Mouse (Mus musculus) hindbrain, postnatal 0 days (tissue): ENCODE data around the gene Galnt9. TPM values are rescaled to one million over a fixed set of nuclear protein-coding genes. Genes with fewer than 3 reads are reported as not detected.

ENCODE experiments used
- ATAC-seq: fragments of 200-750 bp; cut with Nextera tagmentation; 2 replicates; pipeline ENCODE4 v1.8.0; 2017; ENCODE audit warnings: mild to moderate bottlenecking, moderate TSS enrichment, moderate library complexity
- DNase-seq: peaks from one replicate; pipeline ENCODE4 v3.0.0-alpha.2; 2015; ENCODE audit warnings: low spot score
- H3K27ac ChIP-seq: fragments of 300-500 bp; sonication (generic); 2 replicates; pipeline ENCODE4 v1.5.1; 2014; ENCODE audit warnings: mild to moderate bottlenecking
- H3K27me3 ChIP-seq: fragments of 300-500 bp; sonication (generic); 2 replicates; pipeline ENCODE4 v1.6.1; 2014; ENCODE audit warnings: low read length, mixed read lengths; ENCODE audit not compliant: insufficient read depth
- H3K36me3 ChIP-seq: fragments of 300-500 bp; sonication (generic); 2 replicates; pipeline ENCODE4 v1.6.1; 2014; ENCODE audit warnings: low read length, mixed read lengths; ENCODE audit not compliant: insufficient read depth
- H3K4me1 ChIP-seq: fragments of 300-500 bp; sonication (generic); 2 replicates; pipeline ENCODE4 v1.6.1; 2014; ENCODE audit warnings: antibody characterized with exemption, low read length, mixed read lengths; ENCODE audit not compliant: insufficient read depth
- H3K4me2 ChIP-seq: fragments of 300-500 bp; sonication (generic); 2 replicates; pipeline ENCODE4 v1.6.1; 2014; ENCODE audit warnings: low read depth, mild to moderate bottlenecking, low read length, moderate library complexity, mixed read lengths
- H3K4me3 ChIP-seq: fragments of 300-500 bp; sonication (generic); 2 replicates; pipeline ENCODE4 v1.5.1; 2014; ENCODE audit warnings: low read length
- H3K9ac ChIP-seq: fragments of 300-500 bp; sonication (generic); replicated peaks from 2 replicates; pipeline ENCODE4 v1.6.1; 2014; ENCODE audit warnings: mild to moderate bottlenecking, low read length, moderate library complexity, mixed read lengths
- H3K9me3 ChIP-seq: fragments of 300-500 bp; sonication (generic); 2 replicates; pipeline ENCODE4 v1.6.1; 2016; ENCODE audit warnings: low read length, mixed read lengths
- CTCF ChIP-seq: IDR thresholded peaks from 2 replicates; pipeline ENCODE4 v1.5.1; 2016; ENCODE audit warnings: antibody characterized with exemption, control low read depth, low read depth
- WGBS: fragments of 180-500 bp; shearing (Covaris S2); extraction: QIAGEN DNeasy Blood & Tissue Kit; methylation state at CpG from one replicate; pipeline ENCODE4 v1.1.7; 2014; 5-methylcytosine and 5-hydroxymethylcytosine counted together
- polyA plus RNA-seq: library from polyadenylated mRNA; unstranded; fragments of >200 nt; fragmentation: Nextera tagmentation; extraction: Ambion mirVana; gene quantifications from 2 replicates; pipeline ENCODE4 v1.2.1, GENCODE M21; 2015
- total RNA-seq: library from RNA; depleted of rRNA; stranded (reverse); fragments of >200 nt; gene quantifications from 2 replicates; pipeline ENCODE4 v1.2.3, GENCODE M21; 2014

Gene Galnt9
- total and polyA plus RNA-seq, 2 experiments from 2014 or later, result 19.8 to 26.7 TPM

- no peaks in the 10 kb centered on the region; the same call in 1 of the 2 replicates for H3K27me3 ChIP-seq
- H3K27ac ChIP-seq, result no peak overlapping the region
- no peaks in the 10 kb centered on the region for H3K9me3 ChIP-seq
- TF ChIP-seq CTCF, result no peak
- peak overlapping the region; percentile 56 for H3K4me2 ChIP-seq
- no peak for DNase-seq
- H3K9ac ChIP-seq, result no peak overlapping the region
- WGBS, result 80% methylated on average over 11 of the region's 11 CpGs
- no peaks in the 10 kb centered on the region for H3K4me1 ChIP-seq
- peak overlapping the region; percentile 57; the same call in 1 of the 2 replicates for H3K4me3 ChIP-seq
- no peak for ATAC-seq
- no peaks in the 10 kb centered on the region for H3K36me3 ChIP-seq
These were observed 2.0 kb downstream of the Galnt9 start for GRCm38 (mm10) chr5:110546136-110546535.

GRCm38 (mm10) chr5:110546726-110547406 is 2.7 kb downstream of the Galnt9 start:
- no peak for TF ChIP-seq CTCF
- Histone ChIP-seq H3K36me3 (no peaks in the 10 kb centered on the region), H3K9me3 (no peaks in the 10 kb centered on the region), H3K4me2 (peak overlapping the region; percentile 56), H3K4me1 (no peaks in the 10 kb centered on the region), H3K27me3 (no peaks in the 10 kb centered on the region; the same call in 1 of the 2 replicates), H3K27ac (no peak overlapping the region), H3K4me3 (no peak overlapping the region), H3K9ac (no peak overlapping the region)
- DNase-seq (no peak), ATAC-seq (no peak)
- 76% methylated on average over 5 of the region's 5 CpGs for WGBS

GRCm38 (mm10) chr5:110548446-110548845 is 4.3 kb downstream of the Galnt9 start:
- no peak for ATAC-seq
- TF ChIP-seq CTCF, result no peak
- H3K4me3 ChIP-seq, result no peak overlapping the region

GRCm38 (mm10) chr5:110550189-110550588 is 6.0 kb downstream of the Galnt9 start:
- no peaks in the 10 kb centered on the region for H3K27me3 ChIP-seq
- WGBS, result 66% methylated on average over 2 of the region's 2 CpGs
- no peak overlapping the region for H3K4me2 ChIP-seq
- TF ChIP-seq CTCF, result no peak
- no peaks in the 10 kb centered on the region for H3K4me1 ChIP-seq
- no peaks in the 10 kb centered on the region for H3K9me3 ChIP-seq
- DNase-seq (no peak), ATAC-seq (no peak)
- no peak overlapping the region for H3K4me3 ChIP-seq
- H3K36me3 ChIP-seq, result no peaks in the 10 kb centered on the region
- no peak overlapping the region for H3K9ac ChIP-seq
- H3K27ac ChIP-seq, result no peak overlapping the region

More at GRCm38 (mm10) chr5:110548446-110548845, 4.3 kb downstream of the Galnt9 start:
- Histone ChIP-seq H3K36me3 (no peaks in the 10 kb centered on the region), H3K27ac (no peak overlapping the region), H3K9ac (no peak overlapping the region), H3K27me3 (no peaks in the 10 kb centered on the region; the same call in 1 of the 2 replicates), H3K4me2 (no peak overlapping the region), H3K9me3 (no peaks in the 10 kb centered on the region), H3K4me1 (no peaks in the 10 kb centered on the region)
- WGBS, result 28% methylated on average over 7 of the region's 7 CpGs
- DNase-seq, result no peak

GRCm38 (mm10) chr5:110550841-110551240 is 6.7 kb downstream of the Galnt9 start:
- H3K9ac ChIP-seq, result no peak overlapping the region
- DNase-seq (no peak), ATAC-seq (no peak)
- H3K4me3 ChIP-seq, result no peak overlapping the region
- no peaks in the 10 kb centered on the region for H3K4me1 ChIP-seq
- TF ChIP-seq CTCF, result peak; percentile 31
- H3K9me3 ChIP-seq, result no peaks in the 10 kb centered on the region
- no peaks in the 10 kb centered on the region for H3K36me3 ChIP-seq
- H3K27ac ChIP-seq, result no peak overlapping the region
- 25% methylated on average over 4 of the region's 4 CpGs for WGBS
- H3K27me3 ChIP-seq, result no peaks in the 10 kb centered on the region
- H3K4me2 ChIP-seq, result no peak overlapping the region

- DNase-seq, result no peak
- no peak overlapping the region for H3K4me2 ChIP-seq
- no peaks in the 10 kb centered on the region for H3K36me3 ChIP-seq
- no peak overlapping the region for H3K9ac ChIP-seq
- H3K9me3 ChIP-seq, result no peaks in the 10 kb centered on the region
- no peak for ATAC-seq
- H3K4me3 ChIP-seq, result no peak overlapping the region
- H3K27me3 ChIP-seq, result no peaks in the 10 kb centered on the region
- H3K4me1 ChIP-seq, result no peaks in the 10 kb centered on the region
- no peak for TF ChIP-seq CTCF
- WGBS, result 56% methylated on average over 3 of the region's 3 CpGs
- no peak overlapping the region for H3K27ac ChIP-seq
These were observed 7.8 kb downstream of the Galnt9 start for GRCm38 (mm10) chr5:110552005-110552404.

- no peaks in the 10 kb centered on the region for H3K4me1 ChIP-seq
- H3K9me3 ChIP-seq, result no peaks in the 10 kb centered on the region
- no peak overlapping the region for H3K4me2 ChIP-seq
- H3K9ac ChIP-seq, result no peak overlapping the region
- H3K27me3 ChIP-seq, result no peaks in the 10 kb centered on the region
- no peak overlapping the region for H3K4me3 ChIP-seq
- DNase-seq (peak; percentile 30), ATAC-seq (no peak)
- no peak for TF ChIP-seq CTCF
- no peak overlapping the region for H3K27ac ChIP-seq
- WGBS, result 43% methylated on average over 4 of the region's 4 CpGs
- H3K36me3 ChIP-seq, result no peaks in the 10 kb centered on the region
These were observed 9.2 kb downstream of the Galnt9 start for GRCm38 (mm10) chr5:110553315-110553714.
